Mouse (Mus musculus) spleen, adult 2 months (tissue): ENCODE measurements around the gene Vim. TPM values are rescaled to one million over a fixed set of nuclear protein-coding genes. Genes with fewer than 3 reads are reported as not detected.

Experiments
- DNase-seq, 2 experiments: peaks; one replicate each; pipeline versions ENCODE4 v3.0.0 to v3.0.0-alpha.2; 2012 to 2021; ENCODE audit warnings: low spot score in 2 of 2, low read depth in 1 of 2
- H3K27ac ChIP-seq: fragments of 200-500 bp; 2 replicates; pipeline ENCODE4 v1.5.1; 2012; ENCODE audit warnings: low read length, inconsistent platforms; ENCODE audit not compliant: insufficient read depth
- H3K27me3 ChIP-seq: fragments of 200-500 bp; 2 replicates; pipeline ENCODE4 v1.6.1; 2012; ENCODE audit warnings: mild to moderate bottlenecking, moderate library complexity, low read length, inconsistent platforms; ENCODE audit not compliant: control insufficient read depth, insufficient read depth
- H3K36me3 ChIP-seq: fragments of 200-500 bp; 2 replicates; pipeline ENCODE4 v1.6.1; 2012; ENCODE audit warnings: mild to moderate bottlenecking, low read length, inconsistent platforms; ENCODE audit not compliant: control insufficient read depth, insufficient read depth
- H3K4me1 ChIP-seq: fragments of 200-500 bp; 2 replicates; pipeline ENCODE4 v1.6.1; 2011; ENCODE audit warnings: inconsistent platforms; ENCODE audit not compliant: control insufficient read depth, insufficient read depth, insufficient read length
- H3K4me3 ChIP-seq: fragments of 200-500 bp; 2 replicates; pipeline ENCODE4 v1.5.1; 2011; ENCODE audit warnings: mild to moderate bottlenecking, inconsistent platforms; ENCODE audit not compliant: insufficient read depth, insufficient read length; ENCODE audit errors: extremely low read depth
- CTCF ChIP-seq: fragments of 200-500 bp; IDR thresholded peaks from 2 replicates; pipeline ENCODE4 v1.5.1; 2011; ENCODE audit warnings: mild to moderate bottlenecking, inconsistent platforms; ENCODE audit not compliant: insufficient read depth, insufficient read length, insufficient replicate concordance; ENCODE audit errors: extremely low read depth
- POLR2A ChIP-seq: fragments of 200-500 bp; IDR thresholded peaks from 2 replicates; pipeline ENCODE4 v1.6.1; 2011; ENCODE audit warnings: low read depth, low read length, inconsistent platforms
- WGBS: fragments of 180-500 bp; shearing (Covaris S2); methylation state at CpG from one replicate; pipeline ENCODE4 v1.1.7; 2018; 5-methylcytosine and 5-hydroxymethylcytosine counted together
- polyA plus RNA-seq: library from polyadenylated mRNA; depleted of rRNA; stranded (reverse); fragments of >200 nt; gene quantifications from 2 replicates; pipeline ENCODE4 v1.2.3, GENCODE M21; 2012

The Vim gene
- polyA plus RNA-seq, 1 experiment = 718 TPM

- peak in 1 of 2 experiments; percentile 16 for DNase-seq
- Histone ChIP-seq H3K36me3 (no peaks in the 10 kb centered on the region), H3K27ac (no peak overlapping the region), H3K4me3 (no peak overlapping the region), H3K4me1 (no peaks in the 10 kb centered on the region; the same call in 1 of the 2 replicates), H3K27me3 (no peaks in the 10 kb centered on the region)
- TF ChIP-seq CTCF (0 out of 2 replicates have a peak, but pooled peaks have one; percentile 37), POLR2A (no peak)
- WGBS = 44% methylated on average over 2 of the region's 2 CpGs
Observed at GRCm38 (mm10) chr2:13537733-13538132, 36.0 kb upstream of the Vim start.

DNA sequence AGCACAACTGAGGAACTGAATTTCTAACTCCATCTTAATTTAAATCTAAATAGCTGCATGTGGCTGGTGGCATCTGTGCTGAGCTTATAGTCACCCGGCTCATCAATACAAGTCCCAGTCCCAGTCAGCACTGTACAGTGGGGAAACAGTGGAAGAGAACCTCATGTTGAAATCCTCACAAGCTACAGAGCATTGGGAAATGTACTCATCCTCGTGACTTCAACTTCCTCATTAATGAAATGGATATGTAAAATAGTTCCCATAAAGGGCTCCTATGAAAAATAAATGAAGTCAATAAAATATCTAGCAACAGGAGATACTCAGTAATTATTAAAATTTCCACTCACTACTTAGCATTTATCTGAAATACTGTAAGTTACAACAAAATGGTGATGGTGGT, 35.5 kb upstream of the Vim start:
- H3K4me1 ChIP-seq = no peaks in the 10 kb centered on the region; the same call in 1 of the 2 replicates
- no peak overlapping the region for H3K27ac ChIP-seq
- H3K36me3 ChIP-seq = no peaks in the 10 kb centered on the region
- DNase-seq = no peak
- H3K27me3 ChIP-seq = no peaks in the 10 kb centered on the region
- no peak overlapping the region for H3K4me3 ChIP-seq
- 70% methylated on average over 2 of the region's 2 CpGs for WGBS
- TF ChIP-seq CTCF (no peak), POLR2A (no peak)

DNA sequence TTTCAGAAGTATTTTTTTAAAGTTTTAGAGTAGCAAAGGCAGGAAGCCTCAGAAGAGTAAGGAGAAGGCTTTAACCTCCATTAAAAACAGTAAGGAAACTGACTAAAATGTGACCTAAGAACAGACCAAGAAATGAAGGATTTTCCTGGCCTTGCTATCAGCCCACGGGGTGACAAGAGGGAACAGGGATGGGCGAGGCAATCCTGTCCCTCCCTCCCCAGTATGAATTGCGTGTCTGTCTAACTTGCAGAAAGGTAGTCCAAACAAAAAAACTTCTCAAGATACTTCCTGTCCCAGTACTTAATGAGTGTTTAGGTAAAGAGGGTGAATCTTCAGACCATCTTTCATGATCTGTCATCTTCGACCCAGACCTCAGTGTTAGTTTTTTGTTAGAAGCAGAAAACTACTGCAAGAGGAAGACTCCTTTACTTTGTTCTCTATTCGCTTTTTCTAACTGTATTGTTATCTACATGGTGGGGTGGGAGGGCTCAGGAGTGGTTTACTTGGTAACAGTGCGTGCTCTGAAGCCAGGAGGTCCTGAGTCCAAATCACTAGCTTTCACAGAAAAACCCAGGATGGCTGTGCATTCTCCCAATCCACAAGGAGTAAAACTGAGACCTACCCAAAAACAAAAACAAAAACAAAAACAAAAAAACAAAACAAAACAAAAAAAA, 34.9 kb upstream of the Vim start:
- Histone ChIP-seq H3K4me3 (no peak overlapping the region), H3K36me3 (no peaks in the 10 kb centered on the region), H3K27me3 (no peaks in the 10 kb centered on the region), H3K27ac (0 out of 2 replicates have a peak overlapping the region, but pooled peaks have one; percentile 29), H3K4me1 (no peaks in the 10 kb centered on the region; the same call in 1 of the 2 replicates)
- WGBS = 67% methylated on average over 6 of the region's 6 CpGs
- no peak for TF ChIP-seq POLR2A
- DNase-seq = no peak

DNA sequence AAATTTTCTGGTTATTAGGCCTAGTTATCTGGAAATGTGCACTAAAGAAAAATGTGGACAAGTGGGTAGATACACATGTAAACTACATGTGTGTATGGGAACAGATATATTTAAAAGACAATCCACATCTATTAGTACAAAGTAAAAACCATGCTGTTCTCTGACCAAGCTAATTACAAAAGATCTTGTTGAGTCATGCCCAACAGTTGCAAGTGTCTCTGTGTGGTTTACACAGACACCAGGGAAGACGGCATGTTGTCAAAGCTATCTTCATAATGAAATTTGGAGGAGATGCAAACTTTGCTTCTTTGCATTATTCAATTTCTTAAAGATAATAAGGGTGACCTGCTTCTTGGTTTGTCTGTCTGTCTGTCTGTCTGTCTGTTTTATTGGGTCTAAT, 33.9 kb upstream of the Vim start:
- H3K4me3 ChIP-seq = no peak overlapping the region
- H3K36me3 ChIP-seq = no peaks in the 10 kb centered on the region
- no peak overlapping the region for H3K27ac ChIP-seq
- no peak for DNase-seq
- 78% methylated on average over 1 of the region's 1 CpGs for WGBS
- peaks cover 2% of the 10 kb centered on the region; the same call in 1 of the 2 replicates for H3K4me1 ChIP-seq
- no peaks in the 10 kb centered on the region for H3K27me3 ChIP-seq
- TF ChIP-seq POLR2A (no peak), CTCF (no peak)

DNA sequence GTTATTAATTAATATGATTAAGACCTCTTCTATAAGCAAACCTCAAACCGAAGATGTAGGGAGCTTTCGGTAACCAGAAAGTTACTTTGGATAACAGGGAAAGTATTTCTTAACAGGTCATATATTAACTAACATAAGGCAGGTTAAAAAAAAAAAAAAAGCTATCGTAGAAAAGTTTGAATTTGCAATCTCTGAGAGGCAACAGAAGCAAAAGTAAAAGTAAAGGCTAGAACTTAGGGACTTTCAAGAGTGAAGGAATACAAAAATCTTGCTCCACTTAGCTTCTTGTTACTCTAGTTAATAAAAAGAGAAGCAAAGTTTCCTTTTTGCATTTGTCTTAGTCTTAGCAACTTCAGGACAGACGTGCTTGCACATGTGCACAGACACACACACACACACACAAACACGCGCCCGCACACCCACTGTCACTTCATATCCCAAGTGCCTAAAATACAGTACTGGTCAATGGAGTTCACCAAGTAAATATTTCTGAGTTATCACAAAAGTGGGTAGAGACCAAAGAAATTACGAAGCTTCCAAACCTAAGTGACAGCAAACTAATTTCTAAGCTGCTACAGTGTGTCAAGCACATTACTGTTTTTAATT, 30.1 kb upstream of the Vim start:
- DNase-seq = no peak
- no peaks in the 10 kb centered on the region for H3K36me3 ChIP-seq
- H3K27me3 ChIP-seq = no peaks in the 10 kb centered on the region
- peak overlapping the region; percentile 70 for H3K27ac ChIP-seq
- WGBS = 16% methylated on average over 8 of the region's 8 CpGs
- peak overlapping the region; percentile 92 for H3K4me3 ChIP-seq
- TF ChIP-seq POLR2A = no peak
- TF ChIP-seq CTCF = no peak
- H3K4me1 ChIP-seq = peaks cover 2% of the 10 kb centered on the region; the same call in 1 of the 2 replicates

- H3K36me3 ChIP-seq = no peaks in the 10 kb centered on the region
- under 1% methylated on average over 35 of the region's 39 CpGs for WGBS
- H3K27ac ChIP-seq = peak within 1 kb of the TSS; percentile 94
- TF ChIP-seq POLR2A (peak; percentile 17), CTCF (no peak)
- peaks cover 2% of the 10 kb centered on the region; the same call in 1 of the 2 replicates for H3K4me1 ChIP-seq
- H3K4me3 ChIP-seq = peak within 1 kb of the TSS; percentile 92
- DNase-seq = peak; percentile 68 to 73
- H3K27me3 ChIP-seq = no peaks in the 10 kb centered on the region
Observed at GRCm38 (mm10) chr2:13544193-13544824, 29.4 kb upstream of the Vim start, which contains the start of gene Trdmt1. TSS of gene Trdmt1 (minus strand) at chr2:13544668.
